Mouse (Mus musculus) spleen, adult 2 months (tissue): Measurements from ENCODE around the gene Slc25a26.

Source experiments
- CTCF ChIP-seq: fragments of 200-500 bp; IDR thresholded peaks from 2 replicates; pipeline ENCODE4 v1.5.1; 2011; ENCODE audit warnings: mild to moderate bottlenecking, inconsistent platforms; ENCODE audit not compliant: insufficient read depth, insufficient read length, insufficient replicate concordance; ENCODE audit errors: extremely low read depth
- POLR2A ChIP-seq: fragments of 200-500 bp; IDR thresholded peaks from 2 replicates; pipeline ENCODE4 v1.6.1; 2011; ENCODE audit warnings: low read depth, low read length, inconsistent platforms

GRCm38 (mm10) chr6:94492739-94493138, 7.4 kb upstream of the Slc25a26 start:
- TF ChIP-seq CTCF = no peak
- TF ChIP-seq POLR2A = no peak
